Mouse (Mus musculus) liver, postnatal 0 days (tissue): ENCODE data around the gene Xylt1.

ENCODE experiments used
- CTCF ChIP-seq: sonication (generic); IDR thresholded peaks from 2 replicates; pipeline ENCODE4 v1.5.1; 2016; ENCODE audit warnings: antibody characterized with exemption, low read depth
- EP300 ChIP-seq: IDR thresholded peaks from 2 replicates; pipeline ENCODE4 v1.6.1; 2016; ENCODE audit warnings: antibody characterized with exemption, low read depth, mild to moderate bottlenecking

- TF ChIP-seq CTCF = no peak
- TF ChIP-seq EP300 = no peak
Measured at GRCm38 (mm10) chr7:117587234-117587929, 206.6 kb downstream of the Xylt1 start.
